Mouse (Mus musculus) lung, postnatal 10 days (tissue): ENCODE data around the gene Dpp8.
"Not testable (repeated sequence)": the region's sequence is repeated elsewhere in the genome, so short reads cannot be mapped to it uniquely, and the experiment has no call there.

Source experiments
- DNase-seq: peaks from one replicate; pipeline ENCODE4 v3.0.0; 2021

The Dpp8 gene

DNA sequence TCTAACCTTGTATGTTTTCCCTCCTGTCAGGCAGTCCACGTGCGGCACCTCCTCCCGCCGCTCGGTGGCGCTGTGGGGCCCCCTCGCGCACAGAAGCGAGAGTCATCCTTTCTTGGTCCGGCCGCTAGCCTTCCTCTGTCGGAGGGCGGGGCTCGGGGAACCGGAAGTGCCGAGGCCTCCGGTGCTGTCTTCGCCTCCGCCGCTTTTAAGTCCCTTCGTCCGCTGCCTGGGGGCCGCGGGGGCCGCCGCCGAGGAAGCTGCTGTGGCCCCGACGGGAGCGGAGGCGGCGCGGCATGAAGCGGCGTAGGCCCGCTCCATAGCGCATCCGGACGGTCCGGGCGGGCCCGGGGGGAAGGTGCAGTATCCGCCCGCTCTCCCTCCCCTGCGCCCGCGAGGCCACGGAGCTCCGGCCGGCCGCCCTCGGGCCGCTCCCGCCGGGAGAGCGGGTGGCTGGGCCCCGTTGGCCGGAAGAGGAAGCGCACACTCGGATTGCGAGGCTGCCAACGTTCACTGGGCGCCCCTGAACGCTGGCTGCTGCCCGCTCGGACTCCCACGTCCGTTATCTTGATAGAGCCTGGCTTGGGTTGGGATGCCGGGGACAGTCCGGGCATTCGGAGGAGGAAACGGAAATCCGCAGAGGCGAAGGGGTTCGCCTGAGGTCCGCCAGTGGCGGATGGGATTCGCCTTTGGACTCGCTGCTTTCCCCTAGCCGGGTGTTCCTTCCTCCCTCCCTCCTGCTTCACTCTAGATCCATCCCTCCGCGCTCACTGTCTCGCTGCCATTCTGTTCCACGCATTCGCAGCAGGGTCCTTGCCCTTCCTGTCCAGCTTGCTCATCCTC is at the start of gene Dpp8:
TSS of gene Dpp8 (plus strand) at position 146 of the 840 bp plus-strand sequence.
- DNase-seq: peak; percentile 97

DNA sequence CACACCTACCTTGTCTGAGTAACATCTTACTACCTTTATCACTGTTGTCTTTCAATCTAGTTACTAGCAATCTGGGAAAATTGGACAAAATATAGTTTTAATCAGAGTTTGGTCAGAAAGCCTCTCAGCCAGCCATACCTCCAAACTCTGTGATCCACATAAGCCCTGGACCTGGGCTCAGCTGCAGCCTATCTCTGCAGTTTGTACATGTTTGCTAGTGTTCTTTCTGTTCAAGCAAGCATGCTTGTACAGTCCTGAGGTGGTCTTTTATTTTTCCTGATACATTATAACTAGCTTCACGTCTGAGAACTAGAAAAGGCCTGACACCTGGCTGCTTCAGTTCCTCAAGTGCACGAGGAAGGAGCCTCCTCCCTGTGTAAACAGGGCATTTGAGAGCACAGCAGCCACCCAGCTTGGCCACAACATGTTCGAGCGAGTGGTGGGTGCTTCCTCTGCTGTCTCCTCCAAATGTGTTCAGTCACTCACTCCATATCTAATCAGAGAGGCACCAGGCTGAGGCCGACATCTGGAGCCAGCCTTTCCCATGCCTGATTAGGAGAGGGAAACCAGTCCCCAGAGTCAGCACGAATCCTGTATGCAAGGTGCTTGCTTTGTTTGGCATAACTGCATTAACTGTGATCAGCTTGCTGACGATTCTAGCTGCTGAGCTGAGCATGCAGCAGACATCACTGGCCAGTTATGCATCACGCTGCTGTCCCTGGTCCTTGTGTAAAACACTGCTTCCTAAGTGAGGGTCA is 47.0 kb upstream of the Dpp8 start:
- no peak for DNase-seq

- DNase-seq: no peak
Measured at GRCm38 (mm10) chr9:64985807-64986206, 46.4 kb upstream of the Dpp8 start.

DNA sequence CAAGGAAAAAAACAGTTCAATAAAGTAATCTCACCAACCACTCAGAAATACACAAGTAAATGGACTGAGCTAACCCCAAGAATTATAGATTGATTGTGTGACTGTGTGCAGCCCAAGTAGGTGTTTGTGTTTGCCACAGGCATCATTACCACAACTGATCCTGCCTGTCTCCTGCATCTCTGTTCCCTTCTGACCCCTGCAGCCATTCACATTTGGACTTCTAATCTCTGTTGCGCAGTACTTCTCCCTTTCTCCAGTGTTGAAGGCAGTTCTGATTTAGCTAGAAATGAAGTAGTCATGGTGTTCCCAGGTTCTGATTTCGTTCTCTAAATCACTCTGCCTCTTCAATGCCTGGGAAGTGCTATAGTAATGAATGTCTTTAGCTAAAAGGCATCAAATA is 44.6 kb upstream of the Dpp8 start:
- no peak for DNase-seq

DNA sequence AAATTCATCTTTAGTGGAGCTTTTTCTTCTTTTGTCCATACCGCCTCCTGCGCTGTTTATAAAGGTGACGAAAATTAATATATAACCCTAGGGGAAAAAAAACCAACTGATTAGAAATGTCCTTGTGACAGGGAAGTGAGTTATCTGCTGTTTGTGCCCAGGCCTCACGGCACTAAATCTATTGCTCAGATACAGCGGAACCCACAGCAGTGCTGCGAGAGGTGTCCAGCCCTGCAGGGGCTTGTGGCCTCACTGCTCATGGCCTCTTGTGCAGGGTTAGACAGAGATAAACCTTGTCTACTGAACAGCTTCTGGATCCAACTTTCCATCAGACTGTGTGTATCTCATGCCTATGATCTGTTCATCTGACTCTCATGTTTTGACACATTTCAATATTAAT is 43.8 kb upstream of the Dpp8 start:
- DNase-seq: no peak

- no peak for DNase-seq
Measured at GRCm38 (mm10) chr9:64990291-64990690, 41.9 kb upstream of the Dpp8 start.

DNA sequence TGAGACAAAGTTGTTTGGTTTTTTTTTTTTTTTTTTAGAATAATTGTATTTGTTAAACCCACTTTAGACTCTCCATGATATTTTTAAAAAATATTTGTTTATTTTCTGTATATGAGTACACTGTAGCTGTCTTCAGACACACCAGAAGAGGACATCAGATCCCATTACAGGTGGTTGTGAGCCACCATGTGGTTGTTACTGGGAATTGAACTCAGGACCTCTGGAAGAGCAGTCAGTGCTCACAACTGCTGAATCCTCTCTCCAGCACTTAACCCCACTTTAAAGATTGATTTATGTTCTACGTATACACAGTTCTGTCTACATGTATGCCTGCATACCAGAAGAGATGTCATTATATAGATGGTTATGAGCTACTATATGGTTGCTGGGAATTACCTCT is 36.8 kb upstream of the Dpp8 start:
- DNase-seq: not testable (repeated sequence)

DNA sequence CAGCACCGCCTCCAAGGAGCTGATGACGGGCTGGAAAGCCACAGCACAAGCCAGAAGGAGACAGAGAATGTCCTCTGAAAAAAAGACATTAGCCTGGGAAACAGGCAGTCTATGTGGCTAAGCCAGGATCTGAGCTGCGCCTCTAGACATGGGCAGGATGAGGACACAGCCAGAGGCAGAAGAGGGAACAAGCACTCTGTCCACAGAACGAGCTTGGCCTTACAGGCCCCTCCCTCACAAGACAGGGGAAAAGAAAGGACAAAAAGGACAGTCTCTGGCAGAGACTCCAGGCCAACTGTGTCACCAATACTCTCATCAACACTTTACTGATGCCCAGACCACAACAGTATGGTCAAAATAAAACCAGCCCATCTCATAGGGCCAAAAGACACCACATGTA is 30.7 kb upstream of the Dpp8 start:
- DNase-seq: no peak

- DNase-seq: no peak
Measured at GRCm38 (mm10) chr9:65005737-65006136, 26.5 kb upstream of the Dpp8 start.

- no peak for DNase-seq
Measured at GRCm38 (mm10) chr9:65010632-65011031, 21.6 kb upstream of the Dpp8 start.

DNA sequence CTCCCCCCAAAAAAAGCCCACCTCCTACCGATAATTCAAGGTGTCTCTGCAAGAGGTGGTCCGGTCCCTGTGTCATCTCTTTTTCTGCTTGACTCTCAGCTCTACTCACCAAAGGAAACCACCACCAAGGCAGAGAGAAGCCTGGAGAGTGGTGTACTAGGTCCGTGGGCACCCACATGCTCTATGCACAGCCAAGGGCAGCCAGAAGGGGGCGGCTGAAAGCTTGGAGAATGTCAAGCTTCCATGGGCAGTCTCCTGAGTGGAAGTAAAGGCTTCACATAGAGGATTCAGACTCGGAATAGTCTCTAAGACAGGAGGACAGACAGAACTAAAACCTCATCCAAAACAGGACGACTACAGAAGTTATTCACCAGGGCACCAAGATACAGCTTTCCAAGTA is 20.9 kb upstream of the Dpp8 start:
- DNase-seq: peak; percentile 72

DNA sequence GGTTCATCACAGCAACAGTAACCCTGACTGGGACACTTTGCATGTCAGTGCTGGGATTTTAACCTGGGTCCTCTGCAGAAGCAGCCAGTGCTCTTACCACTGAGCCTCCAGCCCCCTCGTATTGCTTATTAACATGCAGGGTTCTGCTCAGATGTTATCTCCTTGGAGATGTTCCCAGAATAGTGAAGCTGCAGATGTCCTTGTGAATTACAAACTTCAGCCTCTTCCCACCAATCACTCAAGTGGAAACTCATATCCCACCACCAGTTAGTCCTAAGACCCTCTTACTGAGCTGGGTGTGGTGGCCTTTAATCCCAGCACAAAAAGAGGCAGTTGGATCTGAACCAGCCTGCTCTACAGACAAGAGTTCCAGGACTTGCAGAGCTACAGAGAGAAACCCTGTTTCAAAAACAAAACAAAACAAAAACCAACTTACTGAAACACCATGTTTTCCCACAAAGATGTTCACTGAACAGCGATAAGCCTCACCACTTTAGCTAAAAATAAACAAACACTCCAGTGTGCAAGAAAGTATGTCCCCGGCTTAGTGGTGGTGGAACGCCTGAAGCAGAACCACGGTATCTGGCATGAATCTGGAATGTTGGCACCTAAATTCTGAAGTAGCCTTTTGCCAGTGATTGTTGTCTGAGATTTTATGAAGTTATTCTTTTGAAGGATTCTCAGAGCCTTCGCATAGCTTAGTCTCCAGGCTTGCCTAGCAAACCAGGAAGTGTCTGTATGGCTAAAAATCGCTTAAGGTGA is 16.6 kb upstream of the Dpp8 start:
- peak; percentile 24 for DNase-seq

DNA sequence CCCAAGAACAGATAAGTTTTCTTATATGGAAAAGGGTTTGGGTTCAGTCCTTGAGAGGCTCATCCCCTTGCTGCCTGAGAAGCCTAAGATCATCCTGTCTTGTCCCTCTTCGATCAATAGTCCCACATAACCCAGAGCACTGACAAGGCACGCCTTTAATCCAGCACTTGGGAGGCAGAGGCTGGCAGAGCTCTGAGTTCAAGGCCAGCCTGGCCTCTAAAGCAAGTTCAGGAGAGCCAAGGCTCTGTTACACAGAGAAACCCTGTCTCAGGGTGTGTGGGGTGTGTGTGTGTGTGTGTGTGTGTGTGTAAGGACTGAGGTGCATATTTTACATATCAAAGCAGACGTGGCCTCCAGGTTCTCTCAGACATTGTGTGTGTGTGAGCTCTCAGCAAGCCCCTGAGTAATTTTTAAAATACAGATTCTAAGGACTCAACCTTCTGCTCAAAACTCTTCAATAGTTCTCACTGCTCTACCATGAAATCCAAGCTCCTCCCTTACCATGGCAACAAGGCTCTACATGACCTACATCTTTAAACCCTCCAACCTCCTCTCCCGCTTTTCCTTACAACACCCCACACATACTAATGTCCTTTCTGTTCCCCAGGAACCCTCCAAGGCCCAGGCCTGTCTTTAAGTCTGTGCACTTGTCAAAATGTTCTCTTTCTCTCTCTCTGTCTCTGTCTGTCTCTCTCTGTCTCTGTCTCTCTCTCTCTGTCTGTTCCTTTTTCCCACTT is 15.8 kb upstream of the Dpp8 start:
- DNase-seq: no peak

DNA sequence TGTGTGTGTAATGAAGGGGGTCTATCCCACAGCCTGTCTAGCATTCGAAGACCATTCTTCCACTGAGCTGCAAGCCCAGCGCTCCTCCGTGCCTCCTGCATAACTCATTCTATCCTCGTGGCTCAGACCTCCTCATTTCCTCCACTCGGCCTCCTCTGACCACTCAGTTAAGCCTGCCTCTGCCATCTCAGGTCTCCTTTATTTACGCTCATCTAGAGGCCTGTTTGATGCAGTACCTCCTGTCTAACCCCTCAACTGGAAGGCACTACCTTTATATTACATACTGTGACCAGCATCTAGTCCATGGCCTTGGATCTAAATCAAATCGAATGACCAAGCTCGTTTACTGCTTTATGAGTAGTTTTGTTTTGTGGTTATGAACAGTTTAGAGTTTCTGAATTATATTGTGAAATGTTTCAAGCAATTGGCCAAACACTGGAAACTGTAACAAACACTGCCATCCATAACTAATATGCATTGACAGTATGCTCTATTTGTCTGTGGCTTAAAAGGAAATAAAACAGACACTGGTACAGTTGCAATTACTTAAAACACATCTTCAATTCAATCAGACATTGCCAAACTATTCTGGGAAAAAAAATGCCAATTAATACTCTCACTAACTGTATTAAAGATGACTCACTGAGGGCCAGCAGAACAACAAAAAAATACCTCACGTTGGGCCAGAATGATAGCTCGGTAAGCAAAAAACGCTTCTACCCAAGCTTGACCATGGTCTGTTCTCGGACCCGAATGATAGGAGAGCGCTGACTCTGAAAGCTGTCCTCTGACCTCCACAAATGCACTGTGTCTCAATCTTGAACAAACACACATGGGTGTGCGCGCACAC is 15.0 kb upstream of the Dpp8 start:
- no peak for DNase-seq

DNA sequence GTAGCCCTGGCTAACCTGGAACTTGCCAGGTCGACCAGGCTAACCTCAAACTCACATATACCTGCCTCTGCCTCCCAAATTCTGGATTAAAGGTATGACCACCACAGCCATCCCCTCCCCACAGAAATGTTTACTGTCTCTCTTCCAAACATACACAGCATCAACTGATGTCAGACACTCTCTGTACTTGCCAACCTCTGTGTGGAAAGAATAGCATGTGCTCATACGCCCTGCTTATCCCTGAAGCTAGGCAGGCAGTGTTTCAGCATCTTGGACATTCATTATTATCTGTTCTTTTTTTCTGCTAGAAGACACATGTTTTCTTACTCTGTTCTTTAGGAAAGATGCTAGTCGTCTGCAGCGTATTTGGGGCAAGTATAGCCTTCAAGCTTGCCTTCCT is 14.3 kb upstream of the Dpp8 start:
- no peak for DNase-seq

- no peak for DNase-seq
Measured at GRCm38 (mm10) chr9:65018588-65019121, 13.6 kb upstream of the Dpp8 start.

- DNase-seq: peak; percentile 29
Measured at GRCm38 (mm10) chr9:65019146-65019545, 13.1 kb upstream of the Dpp8 start.

DNA sequence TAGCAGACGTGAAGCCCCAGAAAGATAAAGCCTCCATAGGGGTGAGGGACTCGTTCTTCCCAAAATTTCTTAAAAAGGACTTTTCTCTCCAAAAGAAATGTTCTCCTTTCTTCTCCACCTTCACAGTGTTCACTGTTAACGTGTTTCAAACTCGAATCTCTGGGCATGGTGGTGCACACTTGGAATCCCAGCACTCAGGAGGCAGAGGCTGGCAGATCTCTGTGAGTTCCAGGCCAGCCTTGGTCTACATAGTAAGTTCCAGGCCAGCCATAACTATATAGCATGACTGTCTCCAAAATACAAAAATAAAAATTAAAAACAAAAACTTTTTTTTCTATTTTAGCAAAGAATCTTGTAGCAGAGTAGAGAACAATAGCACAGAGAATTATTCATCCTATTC is 12.1 kb upstream of the Dpp8 start:
- no peak for DNase-seq

DNA sequence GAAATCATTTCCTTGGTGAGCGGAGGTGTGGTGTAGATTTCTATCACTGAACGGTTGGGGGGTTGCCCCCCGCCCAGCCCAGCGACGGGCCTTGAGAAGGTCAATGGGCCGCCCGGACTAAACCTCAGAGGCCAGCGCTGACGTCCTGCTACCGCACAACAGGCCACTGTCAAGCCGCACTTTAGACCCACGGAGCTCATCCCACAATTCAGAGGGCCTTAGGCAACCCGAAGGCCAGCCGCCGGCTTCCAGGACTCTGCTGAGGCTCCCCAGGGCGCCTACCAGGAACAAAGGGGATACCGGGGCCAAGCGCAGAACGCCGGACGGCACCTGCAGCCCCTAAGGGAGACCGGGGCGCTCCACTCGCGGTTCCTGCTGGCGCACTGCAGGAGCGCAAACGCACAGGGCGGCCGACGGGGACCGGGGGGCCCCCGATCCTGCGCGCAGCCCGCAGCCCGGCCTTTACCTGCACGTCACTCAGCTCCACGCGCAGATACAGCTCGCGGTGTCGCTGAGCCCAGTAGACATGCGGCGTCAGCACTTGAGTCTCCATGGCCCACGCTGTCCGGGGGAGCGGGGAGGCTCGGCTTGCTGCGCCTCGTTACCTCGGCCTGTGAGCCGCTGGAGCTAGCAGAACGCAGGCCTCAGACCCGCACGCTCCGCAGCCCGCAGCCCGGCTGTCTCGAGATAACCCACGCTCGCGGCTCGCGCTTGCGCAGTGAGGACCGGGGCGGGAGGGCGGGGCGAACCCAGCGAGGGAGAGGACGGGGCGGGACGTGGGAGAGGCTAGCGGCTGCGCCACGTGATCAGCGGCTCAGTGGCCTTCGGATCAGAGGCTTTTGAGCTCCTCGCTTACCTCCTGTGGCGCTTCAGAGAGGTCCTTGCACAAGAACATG is 11.0 kb upstream of the Dpp8 start, which contains the start of gene Hacd3:
TSS of gene Hacd3 (minus strand) at position 703 of the 896 bp plus-strand sequence.
- DNase-seq: peak; percentile 91

DNA sequence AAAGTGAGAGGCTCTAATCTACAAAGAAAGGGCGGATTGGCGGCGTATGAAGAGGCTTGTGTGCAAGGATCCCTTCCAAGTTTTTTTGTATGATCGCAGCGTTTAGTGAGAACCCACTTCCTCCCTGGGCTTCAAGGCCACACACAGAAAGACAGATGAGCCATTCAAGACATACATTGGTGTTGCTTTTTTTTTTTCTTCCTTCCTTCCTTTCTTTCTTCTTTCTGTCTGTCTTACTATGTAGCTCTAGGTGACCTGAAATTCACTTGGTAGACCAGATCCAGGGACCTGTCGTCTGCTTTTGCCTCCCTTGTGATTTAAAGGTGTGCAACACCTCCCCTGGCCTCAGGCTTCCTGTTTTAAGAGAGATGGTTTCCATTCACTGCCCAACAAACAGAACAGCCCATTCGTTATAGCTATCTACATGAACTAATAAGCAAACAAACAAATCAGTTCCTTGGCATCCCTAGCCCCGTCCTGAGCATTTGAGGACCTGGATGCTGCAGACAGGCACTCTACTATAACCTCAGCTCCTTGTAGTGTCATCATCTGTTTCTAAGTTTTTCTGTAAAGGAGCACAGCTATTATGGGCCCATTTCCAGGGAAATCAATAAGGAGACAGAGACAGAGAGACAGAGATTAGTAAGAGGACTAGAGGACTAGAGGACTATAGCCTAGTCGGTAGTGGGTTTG is 10.2 kb upstream of the Dpp8 start:
- no peak for DNase-seq
